Mouse (Mus musculus): ENCODE measurements around the gene Pcx. TPM values are rescaled to one million over a fixed set of nuclear protein-coding genes. Genes with fewer than 3 reads are reported as not detected.

Gene Pcx
- polyA plus RNA-seq, 1 experiment: 59.7 TPM

GRCm38 (mm10) chr19:4516288-4516687 is 6.0 kb downstream of the Pcx start:
- Histone ChIP-seq H3K4me3 (replicated peaks; ENCODE audit: insufficient read depth, low read depth, low read length) (no peak overlapping the region), H3K27ac (ENCODE audit: insufficient read depth, low read length) (no peak overlapping the region), H3K4me1 (ENCODE audit: control insufficient read depth, insufficient read depth, low read length) (no peaks in the 10 kb centered on the region), H3K27me3 (ENCODE audit: control insufficient read depth, insufficient read depth, low read length) (no peaks in the 10 kb centered on the region)
- DNase-seq: no peak
- WGBS: 70% methylated on average over 2 of the region's 2 CpGs
- TF ChIP-seq POLR2A (IDR thresholded peaks at IDR 0.05; ENCODE audit: borderline replicate concordance, insufficient read depth, low read length) (no peak), CTCF (IDR thresholded peaks at IDR 0.05; ENCODE audit: borderline replicate concordance, insufficient read depth, low read depth, low read length) (no peak)

- no peak overlapping the region for H3K4me3 ChIP-seq (replicated peaks; ENCODE audit: insufficient read depth, low read depth, low read length)
- 83% methylated on average over 1 of the region's 1 CpGs for WGBS
- TF ChIP-seq CTCF (IDR thresholded peaks at IDR 0.05; ENCODE audit: borderline replicate concordance, insufficient read depth, low read depth, low read length) (no peak), POLR2A (IDR thresholded peaks at IDR 0.05; ENCODE audit: borderline replicate concordance, insufficient read depth, low read length) (no peak)
- no peaks in the 10 kb centered on the region for H3K27me3 ChIP-seq (ENCODE audit: control insufficient read depth, insufficient read depth, low read length)
- DNase-seq: no peak
- H3K27ac ChIP-seq (ENCODE audit: insufficient read depth, low read length): no peak overlapping the region
- H3K4me1 ChIP-seq (ENCODE audit: control insufficient read depth, insufficient read depth, low read length): no peaks in the 10 kb centered on the region
These were observed 7.2 kb downstream of the Pcx start for GRCm38 (mm10) chr19:4517483-4517882.

GRCm38 (mm10) chr19:4521426-4522050 is 11.3 kb downstream of the Pcx start:
- Histone ChIP-seq H3K4me1 (ENCODE audit: control insufficient read depth, insufficient read depth, low read length) (no peaks in the 10 kb centered on the region), H3K27ac (ENCODE audit: insufficient read depth, low read length) (no peak overlapping the region), H3K4me3 (replicated peaks; ENCODE audit: insufficient read depth, low read depth, low read length) (no peak overlapping the region), H3K27me3 (ENCODE audit: control insufficient read depth, insufficient read depth, low read length) (no peaks in the 10 kb centered on the region)
- no peak for DNase-seq
- no peak for TF ChIP-seq CTCF (IDR thresholded peaks at IDR 0.05; ENCODE audit: borderline replicate concordance, insufficient read depth, low read depth, low read length)
- no peak for TF ChIP-seq POLR2A (IDR thresholded peaks at IDR 0.05; ENCODE audit: borderline replicate concordance, insufficient read depth, low read length)
- WGBS: 91% methylated on average over 3 of the region's 3 CpGs

- 98% methylated on average over 2 of the region's 2 CpGs for WGBS
- H3K27me3 ChIP-seq (ENCODE audit: control insufficient read depth, insufficient read depth, low read length): no peaks in the 10 kb centered on the region
- no peak for DNase-seq
- no peak overlapping the region for H3K27ac ChIP-seq (ENCODE audit: insufficient read depth, low read length)
- TF ChIP-seq CTCF (IDR thresholded peaks at IDR 0.05; ENCODE audit: borderline replicate concordance, insufficient read depth, low read depth, low read length) (no peak), POLR2A (IDR thresholded peaks at IDR 0.05; ENCODE audit: borderline replicate concordance, insufficient read depth, low read length) (no peak)
- no peaks in the 10 kb centered on the region for H3K4me1 ChIP-seq (ENCODE audit: control insufficient read depth, insufficient read depth, low read length)
- H3K4me3 ChIP-seq (replicated peaks; ENCODE audit: insufficient read depth, low read depth, low read length): no peak overlapping the region
These were observed 24.4 kb downstream of the Pcx start for GRCm38 (mm10) chr19:4534646-4535045.

GRCm38 (mm10) chr19:4535922-4536321 is 25.6 kb downstream of the Pcx start:
- H3K4me3 ChIP-seq (replicated peaks; ENCODE audit: insufficient read depth, low read depth, low read length): no peak overlapping the region
- no peak for DNase-seq
- TF ChIP-seq CTCF (IDR thresholded peaks at IDR 0.05; ENCODE audit: borderline replicate concordance, insufficient read depth, low read depth, low read length): no peak
- TF ChIP-seq POLR2A (IDR thresholded peaks at IDR 0.05; ENCODE audit: borderline replicate concordance, insufficient read depth, low read length): no peak
- no peak overlapping the region for H3K27ac ChIP-seq (ENCODE audit: insufficient read depth, low read length)
- H3K4me1 ChIP-seq (ENCODE audit: control insufficient read depth, insufficient read depth, low read length): no peaks in the 10 kb centered on the region
- H3K27me3 ChIP-seq (ENCODE audit: control insufficient read depth, insufficient read depth, low read length): no peaks in the 10 kb centered on the region

GRCm38 (mm10) chr19:4536606-4537005 is 26.3 kb downstream of the Pcx start:
- no peak for DNase-seq
- no peak overlapping the region for H3K27ac ChIP-seq (ENCODE audit: insufficient read depth, low read length)
- no peaks in the 10 kb centered on the region for H3K27me3 ChIP-seq (ENCODE audit: control insufficient read depth, insufficient read depth, low read length)
- no peak overlapping the region for H3K4me3 ChIP-seq (replicated peaks; ENCODE audit: insufficient read depth, low read depth, low read length)
- 72% methylated on average over 3 of the region's 3 CpGs for WGBS
- H3K4me1 ChIP-seq (ENCODE audit: control insufficient read depth, insufficient read depth, low read length): no peaks in the 10 kb centered on the region
- TF ChIP-seq POLR2A (IDR thresholded peaks at IDR 0.05; ENCODE audit: borderline replicate concordance, insufficient read depth, low read length) (no peak), CTCF (IDR thresholded peaks at IDR 0.05; ENCODE audit: borderline replicate concordance, insufficient read depth, low read depth, low read length) (no peak)

GRCm38 (mm10) chr19:4540263-4540662 is 30.0 kb downstream of the Pcx start:
- Histone ChIP-seq H3K4me1 (ENCODE audit: control insufficient read depth, insufficient read depth, low read length) (no peaks in the 10 kb centered on the region), H3K4me3 (replicated peaks; ENCODE audit: insufficient read depth, low read depth, low read length) (no peak overlapping the region), H3K27ac (ENCODE audit: insufficient read depth, low read length) (no peak overlapping the region), H3K27me3 (ENCODE audit: control insufficient read depth, insufficient read depth, low read length) (no peaks in the 10 kb centered on the region)
- no peak for DNase-seq
- TF ChIP-seq CTCF (IDR thresholded peaks at IDR 0.05; ENCODE audit: borderline replicate concordance, insufficient read depth, low read depth, low read length) (no peak), POLR2A (IDR thresholded peaks at IDR 0.05; ENCODE audit: borderline replicate concordance, insufficient read depth, low read length) (no peak)
- WGBS: 88% methylated on average over 6 of the region's 6 CpGs

- no peak for TF ChIP-seq CTCF (IDR thresholded peaks at IDR 0.05; ENCODE audit: borderline replicate concordance, insufficient read depth, low read depth, low read length)
- TF ChIP-seq POLR2A (IDR thresholded peaks at IDR 0.05; ENCODE audit: borderline replicate concordance, insufficient read depth, low read length): no peak
- Histone ChIP-seq H3K27ac (ENCODE audit: insufficient read depth, low read length) (no peak overlapping the region), H3K4me1 (ENCODE audit: control insufficient read depth, insufficient read depth, low read length) (no peaks in the 10 kb centered on the region), H3K4me3 (replicated peaks; ENCODE audit: insufficient read depth, low read depth, low read length) (no peak overlapping the region), H3K27me3 (ENCODE audit: control insufficient read depth, insufficient read depth, low read length) (no peaks in the 10 kb centered on the region)
- 98% methylated on average over 3 of the region's 3 CpGs for WGBS
- no peak for DNase-seq
These were observed 30.7 kb downstream of the Pcx start for GRCm38 (mm10) chr19:4540992-4541391.

Data from cerebellum, adult 2 months (tissue).